Mouse (Mus musculus): ENCODE measurements around the gene Aoah. TPM values are rescaled to one million over a fixed set of nuclear protein-coding genes. Genes with fewer than 3 reads are reported as not detected.

Gene Aoah
- 1 to 10 TPM in 1 of 2 experiments, under 1 TPM in 1; 0.27 to 3.0 TPM for polyA plus RNA-seq (2017; shearing (Covaris generic))

GRCm38 (mm10) chr13:20793901-20794300, at the start of gene Aoah:
Gene Aoah (plus strand): TSS chr13:20794113.

GRCm38 (mm10) chr13:21074847-21075246, 280.9 kb downstream of the Aoah start, which contains the start of gene Olfr1370:
Gene Olfr1370 (minus strand): TSS chr13:21074947.

All from inflammation-experienced regulatory T-cells (primary cell).